Mouse (Mus musculus): ENCODE data around the gene Trmt2a.
"Not testable (repeated sequence)": the region's sequence is repeated elsewhere in the genome, so short reads cannot be mapped to it uniquely, and the experiment has no call there.

The Trmt2a gene

DNA sequence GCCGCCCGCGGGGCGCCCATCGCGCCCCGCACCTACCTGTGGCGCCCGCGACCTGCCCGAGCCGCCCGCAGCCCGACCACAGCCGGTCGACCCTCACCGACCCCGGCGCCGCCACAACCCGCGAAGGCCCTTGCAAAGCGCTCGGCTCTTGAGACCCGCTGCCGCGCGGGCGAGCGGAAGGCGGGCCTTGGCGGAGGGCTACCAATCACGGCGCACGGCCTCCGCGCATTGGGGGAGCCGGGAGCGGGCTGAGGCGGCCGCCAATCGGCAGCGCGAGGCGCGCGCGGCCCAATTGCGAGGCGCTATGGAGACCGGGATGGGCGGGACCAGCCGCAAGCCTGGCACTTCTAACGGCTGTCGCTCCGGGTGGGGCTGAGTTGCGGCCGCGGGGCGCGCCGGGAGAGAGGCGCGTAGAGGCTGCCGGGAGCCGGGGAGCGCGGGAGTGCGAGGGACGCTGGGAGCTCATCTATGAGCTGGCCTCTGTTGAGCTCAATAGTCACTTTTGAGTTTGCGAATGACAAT lies 40.6 kb downstream of the Trmt2a start, which contains the start of gene Dgcr8:
Dgcr8 (minus strand) TSS at position 180 of the 522 bp plus-strand sequence.
- in situ Hi-C loops (cut with MboI) = no loop called here

- in situ Hi-C loops (cut with MboI) = not testable (repeated sequence)
Measured at GRCm38 (mm10) chr16:18289614-18290013, 41.1 kb downstream of the Trmt2a start.
